Mouse (Mus musculus): ENCODE measurements around the gene Egln3. TPM values are rescaled to one million over a fixed set of nuclear protein-coding genes. Genes with fewer than 3 reads are reported as not detected.
A peak's percentile ranks its signal among the peaks of the same experiment; 100 is the strongest.

Egln3 gene
- polyA plus RNA-seq, 1 experiment from 2014 or later: 5.8 TPM

DNA sequence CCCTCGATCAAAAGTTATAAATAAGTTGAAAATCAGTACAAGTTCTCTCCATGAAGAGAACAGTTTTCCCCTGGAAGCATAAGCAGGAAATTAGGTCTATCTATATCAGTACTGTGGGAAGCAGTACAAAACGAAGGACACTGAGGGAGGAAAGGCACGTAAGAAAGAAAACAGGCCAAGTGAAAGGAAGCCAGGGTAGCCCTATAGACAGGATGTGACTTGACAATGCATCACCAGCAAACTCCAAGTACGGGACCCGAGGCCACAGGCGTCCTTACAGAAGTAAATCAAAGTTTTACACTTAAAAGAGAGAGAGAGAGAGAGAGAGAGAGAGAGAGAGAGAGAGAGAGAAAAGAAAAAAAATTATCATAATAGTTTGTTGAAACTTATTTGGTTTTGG is 2.8 kb downstream of the Egln3 start:
- ATAC-seq (replicated peaks; ENCODE audit: insufficient number of reproducible peaks, low FRiP score, low TSS enrichment, low read depth) (no peak), DNase-seq (ENCODE audit: low spot score) (no peak)
- Histone ChIP-seq H3K9me3 (replicated peaks; ENCODE audit: control insufficient read depth, low read length) (no peaks in the 10 kb centered on the region), H3K4me3 (ENCODE audit: low read depth, low read length) (no peak overlapping the region), H3K9ac (replicated peaks; ENCODE audit: low read length) (no peak overlapping the region), H3K4me1 (ENCODE audit: control insufficient read depth, insufficient read depth, low read length) (peaks cover 2% of the 10 kb centered on the region; the same call in 1 of the 2 replicates), H3K4me2 (ENCODE audit: low read depth, low read length) (no peak overlapping the region), H3K27ac (replicated peaks; ENCODE audit: low read depth, low read length) (no peak overlapping the region), H3K36me3 (replicated peaks; ENCODE audit: control insufficient read depth, insufficient read depth, low read depth, low read length) (no peaks in the 10 kb centered on the region), H3K27me3 (ENCODE audit: control insufficient read depth, insufficient read depth, low read length) (no peaks in the 10 kb centered on the region)
- 29% methylated on average over 6 of the region's 6 CpGs for WGBS

DNA sequence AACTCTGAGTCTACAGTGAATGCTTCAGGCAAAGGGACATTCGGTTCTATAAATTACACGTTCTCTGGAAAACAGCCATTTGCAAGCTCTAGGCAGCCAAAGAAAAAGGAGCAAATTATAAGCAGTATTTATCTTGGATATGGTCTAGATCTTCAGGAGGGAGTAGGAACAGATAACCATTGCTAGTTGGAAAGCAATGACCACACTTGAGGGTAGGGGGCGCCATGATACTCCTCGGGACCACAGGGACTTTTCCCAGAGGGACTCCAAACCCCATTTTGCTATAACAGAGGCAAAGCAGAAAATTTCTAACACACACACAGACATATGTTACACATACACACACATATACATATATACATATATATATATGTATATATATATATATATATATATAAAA is 3.5 kb downstream of the Egln3 start:
- DNase-seq (ENCODE audit: low spot score): peak; percentile 62
- Histone ChIP-seq H3K27ac (replicated peaks; ENCODE audit: low read depth, low read length) (no peak overlapping the region), H3K36me3 (replicated peaks; ENCODE audit: control insufficient read depth, insufficient read depth, low read depth, low read length) (no peaks in the 10 kb centered on the region), H3K9ac (replicated peaks; ENCODE audit: low read length) (no peak overlapping the region), H3K27me3 (ENCODE audit: control insufficient read depth, insufficient read depth, low read length) (no peaks in the 10 kb centered on the region), H3K9me3 (replicated peaks; ENCODE audit: control insufficient read depth, low read length) (no peaks in the 10 kb centered on the region), H3K4me2 (ENCODE audit: low read depth, low read length) (no peak overlapping the region), H3K4me3 (ENCODE audit: low read depth, low read length) (no peak overlapping the region), H3K4me1 (ENCODE audit: control insufficient read depth, insufficient read depth, low read length) (peaks cover 2% of the 10 kb centered on the region; the same call in 1 of the 2 replicates)
- ATAC-seq (replicated peaks; ENCODE audit: insufficient number of reproducible peaks, low FRiP score, low TSS enrichment, low read depth): no peak
- WGBS: 32% methylated on average over 4 of the region's 4 CpGs

DNA sequence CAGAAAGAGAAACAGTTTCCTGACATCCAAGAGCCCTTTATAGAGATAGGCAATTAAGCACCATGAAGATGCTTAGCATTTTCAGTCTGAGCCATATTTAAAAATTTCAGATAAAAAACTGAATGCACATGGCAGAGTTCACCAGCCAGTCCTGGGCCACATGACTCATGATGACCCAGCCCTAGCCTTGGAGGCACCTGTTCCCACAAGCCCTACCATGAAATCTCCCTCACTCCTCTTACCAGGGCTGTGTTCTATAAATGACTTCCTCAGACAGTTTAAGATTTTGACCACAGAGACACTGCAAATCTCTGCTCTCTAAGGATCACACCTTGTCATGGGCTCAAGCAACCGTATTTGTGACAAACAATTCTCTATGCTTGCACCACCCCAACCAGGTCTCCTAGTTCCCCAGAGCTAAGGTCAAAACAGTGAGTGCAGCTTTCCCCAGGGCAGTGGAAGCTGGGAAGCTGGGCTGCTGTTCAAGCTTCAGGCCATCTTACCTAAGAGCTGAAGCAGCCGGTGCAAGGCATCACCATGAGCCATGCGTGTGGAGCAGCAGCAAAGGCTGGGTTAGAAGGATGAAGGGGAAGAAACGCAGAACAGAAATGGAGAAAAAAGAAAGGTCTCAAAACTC is 5.3 kb downstream of the Egln3 start:
- DNase-seq (ENCODE audit: low spot score): no peak
- Histone ChIP-seq H3K4me1 (ENCODE audit: control insufficient read depth, insufficient read depth, low read length) (peaks cover 2% of the 10 kb centered on the region; the same call in 1 of the 2 replicates), H3K9ac (replicated peaks; ENCODE audit: low read length) (no peak overlapping the region), H3K9me3 (replicated peaks; ENCODE audit: control insufficient read depth, low read length) (no peaks in the 10 kb centered on the region), H3K27me3 (ENCODE audit: control insufficient read depth, insufficient read depth, low read length) (no peaks in the 10 kb centered on the region), H3K36me3 (replicated peaks; ENCODE audit: control insufficient read depth, insufficient read depth, low read depth, low read length) (no peaks in the 10 kb centered on the region), H3K27ac (replicated peaks; ENCODE audit: low read depth, low read length) (no peak overlapping the region), H3K4me2 (ENCODE audit: low read depth, low read length) (no peak overlapping the region), H3K4me3 (ENCODE audit: low read depth, low read length) (no peak overlapping the region)
- 87% methylated on average over 4 of the region's 4 CpGs for WGBS
- no peak for ATAC-seq (replicated peaks; ENCODE audit: insufficient number of reproducible peaks, low FRiP score, low TSS enrichment, low read depth)

DNA sequence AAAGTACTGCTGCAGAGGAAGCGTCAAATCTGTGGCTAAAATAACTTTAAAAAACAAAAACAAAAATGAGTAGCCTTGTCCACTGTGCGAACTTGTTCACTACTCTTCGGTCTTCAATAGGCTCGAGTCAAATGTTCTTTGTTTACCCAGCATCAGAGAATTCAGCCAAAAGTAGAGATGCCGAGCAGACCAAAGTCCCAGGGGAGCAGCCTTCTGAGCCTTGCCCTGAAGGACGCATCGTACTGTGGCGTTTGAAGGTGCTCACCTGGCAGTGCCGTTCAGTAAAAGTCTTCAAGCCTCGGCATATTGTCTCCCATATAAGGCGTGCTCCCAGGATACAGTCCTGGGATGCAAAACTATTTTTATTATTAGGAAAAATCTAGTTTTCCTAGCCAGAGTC is 5.8 kb downstream of the Egln3 start:
- H3K9me3 ChIP-seq (replicated peaks; ENCODE audit: control insufficient read depth, low read length): no peaks in the 10 kb centered on the region
- H3K4me2 ChIP-seq (ENCODE audit: low read depth, low read length): no peak overlapping the region
- no peak overlapping the region for H3K27ac ChIP-seq (replicated peaks; ENCODE audit: low read depth, low read length)
- no peaks in the 10 kb centered on the region for H3K27me3 ChIP-seq (ENCODE audit: control insufficient read depth, insufficient read depth, low read length)
- H3K36me3 ChIP-seq (replicated peaks; ENCODE audit: control insufficient read depth, insufficient read depth, low read depth, low read length): no peaks in the 10 kb centered on the region
- no peak for DNase-seq (ENCODE audit: low spot score)
- no peak overlapping the region for H3K4me3 ChIP-seq (ENCODE audit: low read depth, low read length)
- peaks cover 2% of the 10 kb centered on the region; the same call in 1 of the 2 replicates for H3K4me1 ChIP-seq (ENCODE audit: control insufficient read depth, insufficient read depth, low read length)
- 71% methylated on average over 11 of the region's 11 CpGs for WGBS
- ATAC-seq (replicated peaks; ENCODE audit: insufficient number of reproducible peaks, low FRiP score, low TSS enrichment, low read depth): no peak
- H3K9ac ChIP-seq (replicated peaks; ENCODE audit: low read length): no peak overlapping the region

DNA sequence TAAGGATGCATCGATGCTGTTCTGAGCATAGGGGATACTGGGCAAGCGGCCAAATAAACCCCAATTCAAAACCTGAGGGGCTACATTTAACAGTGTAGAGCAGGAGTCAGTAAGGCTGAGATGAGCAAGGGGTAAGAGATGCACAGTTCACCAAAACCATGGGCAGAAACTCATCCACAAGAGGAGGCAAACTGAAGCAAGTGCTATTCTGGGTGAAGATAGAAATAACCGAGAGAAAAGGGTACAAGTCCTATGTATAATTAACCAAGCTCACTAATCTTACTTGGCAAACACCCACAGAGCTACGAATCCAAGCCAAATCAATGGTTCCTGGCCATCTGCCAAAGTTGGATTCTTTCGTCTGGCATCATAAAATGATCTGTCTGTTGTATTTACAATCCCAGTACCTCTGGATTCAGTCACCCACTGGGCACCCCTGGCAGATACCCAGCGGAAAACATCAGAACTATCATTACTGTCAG is 6.3 kb downstream of the Egln3 start:
- no peak for ATAC-seq (replicated peaks; ENCODE audit: insufficient number of reproducible peaks, low FRiP score, low TSS enrichment, low read depth)
- Histone ChIP-seq H3K9ac (replicated peaks; ENCODE audit: low read length) (no peak overlapping the region), H3K27ac (replicated peaks; ENCODE audit: low read depth, low read length) (no peak overlapping the region), H3K9me3 (replicated peaks; ENCODE audit: control insufficient read depth, low read length) (no peaks in the 10 kb centered on the region), H3K36me3 (replicated peaks; ENCODE audit: control insufficient read depth, insufficient read depth, low read depth, low read length) (no peaks in the 10 kb centered on the region), H3K27me3 (ENCODE audit: control insufficient read depth, insufficient read depth, low read length) (no peaks in the 10 kb centered on the region), H3K4me3 (ENCODE audit: low read depth, low read length) (no peak overlapping the region), H3K4me1 (ENCODE audit: control insufficient read depth, insufficient read depth, low read length) (no peaks in the 10 kb centered on the region), H3K4me2 (ENCODE audit: low read depth, low read length) (no peak overlapping the region)
- DNase-seq (ENCODE audit: low spot score): no peak
- 75% methylated on average over 6 of the region's 6 CpGs for WGBS

DNA sequence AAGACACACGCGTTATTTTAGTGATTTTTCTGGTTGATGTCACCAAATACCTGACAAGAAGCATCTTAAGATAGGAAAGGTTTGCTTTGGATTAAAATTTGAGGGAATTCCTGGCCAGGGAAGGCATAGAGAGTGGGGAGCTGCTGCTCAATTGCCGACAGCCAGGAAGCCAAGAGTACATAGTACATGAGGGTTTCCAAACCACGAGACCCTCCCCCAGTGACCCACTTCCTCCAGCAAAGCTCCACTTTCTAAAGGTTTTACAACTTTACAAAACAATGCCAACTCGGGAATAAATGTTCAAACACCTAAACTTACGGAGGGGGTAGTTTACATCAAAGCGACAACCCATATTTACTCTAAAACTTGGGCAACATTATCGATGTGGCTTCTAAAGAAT is 6.8 kb downstream of the Egln3 start:
- no peaks in the 10 kb centered on the region for H3K36me3 ChIP-seq (replicated peaks; ENCODE audit: control insufficient read depth, insufficient read depth, low read depth, low read length)
- no peaks in the 10 kb centered on the region for H3K9me3 ChIP-seq (replicated peaks; ENCODE audit: control insufficient read depth, low read length)
- no peak for ATAC-seq (replicated peaks; ENCODE audit: insufficient number of reproducible peaks, low FRiP score, low TSS enrichment, low read depth)
- H3K4me1 ChIP-seq (ENCODE audit: control insufficient read depth, insufficient read depth, low read length): no peaks in the 10 kb centered on the region; the same call in 1 of the 2 replicates
- no peak for DNase-seq (ENCODE audit: low spot score)
- H3K27me3 ChIP-seq (ENCODE audit: control insufficient read depth, insufficient read depth, low read length): no peaks in the 10 kb centered on the region
- WGBS: 89% methylated on average over 8 of the region's 8 CpGs
- H3K27ac ChIP-seq (replicated peaks; ENCODE audit: low read depth, low read length): no peak overlapping the region
- no peak overlapping the region for H3K4me3 ChIP-seq (ENCODE audit: low read depth, low read length)
- H3K9ac ChIP-seq (replicated peaks; ENCODE audit: low read length): no peak overlapping the region
- H3K4me2 ChIP-seq (ENCODE audit: low read depth, low read length): no peak overlapping the region

DNA sequence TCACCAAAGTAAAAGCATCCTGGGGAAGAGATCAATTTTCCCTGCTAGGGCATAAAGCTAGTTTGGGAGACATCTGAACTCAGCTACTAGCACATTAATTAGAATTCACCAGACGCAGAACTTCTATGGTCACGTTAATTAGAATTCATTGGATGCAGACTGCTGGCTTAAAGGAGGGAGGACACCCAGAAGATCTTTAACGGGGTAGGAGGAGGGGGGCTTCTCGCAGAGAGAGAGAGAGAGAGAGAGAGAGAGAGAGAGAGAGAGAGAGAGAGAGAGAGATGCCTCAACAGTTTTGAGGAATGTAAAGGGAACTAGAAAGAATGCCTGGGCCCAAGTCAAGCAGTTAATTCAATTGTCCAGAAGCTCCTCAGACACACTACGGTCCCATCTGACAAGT is 9.5 kb downstream of the Egln3 start:
- Histone ChIP-seq H3K4me3 (ENCODE audit: low read depth, low read length) (no peak overlapping the region), H3K4me1 (ENCODE audit: control insufficient read depth, insufficient read depth, low read length) (peaks cover 3% of the 10 kb centered on the region), H3K27me3 (ENCODE audit: control insufficient read depth, insufficient read depth, low read length) (no peaks in the 10 kb centered on the region), H3K27ac (replicated peaks; ENCODE audit: low read depth, low read length) (no peak overlapping the region), H3K4me2 (ENCODE audit: low read depth, low read length) (no peak overlapping the region), H3K36me3 (replicated peaks; ENCODE audit: control insufficient read depth, insufficient read depth, low read depth, low read length) (no peaks in the 10 kb centered on the region), H3K9me3 (replicated peaks; ENCODE audit: control insufficient read depth, low read length) (no peaks in the 10 kb centered on the region), H3K9ac (replicated peaks; ENCODE audit: low read length) (no peak overlapping the region)
- DNase-seq (ENCODE audit: low spot score) (peak; percentile 16), ATAC-seq (replicated peaks; ENCODE audit: insufficient number of reproducible peaks, low FRiP score, low TSS enrichment, low read depth) (no peak)
- 17% methylated on average over 5 of the region's 5 CpGs for WGBS

DNA sequence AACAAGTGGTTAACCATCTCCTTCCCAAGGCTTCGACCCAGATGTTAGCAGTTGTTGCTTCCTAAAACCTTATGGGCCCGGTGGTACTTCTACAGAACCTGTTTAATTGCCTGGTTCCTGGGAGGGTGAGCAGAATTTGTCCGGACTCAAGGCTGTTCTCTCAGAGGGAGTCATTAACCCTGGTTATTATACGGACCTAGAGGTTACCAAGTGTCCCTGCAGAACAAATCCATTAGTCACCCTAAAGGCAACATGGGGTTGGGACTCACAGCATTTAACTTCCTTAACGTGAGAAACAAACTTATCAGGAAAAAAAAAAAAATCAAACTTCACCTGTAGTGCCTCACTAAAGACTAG is 11.4 kb downstream of the Egln3 start:
- no peaks in the 10 kb centered on the region for H3K9me3 ChIP-seq (replicated peaks; ENCODE audit: control insufficient read depth, low read length)
- ATAC-seq (replicated peaks; ENCODE audit: insufficient number of reproducible peaks, low FRiP score, low TSS enrichment, low read depth) (no peak), DNase-seq (ENCODE audit: low spot score) (no peak)
- H3K4me3 ChIP-seq (ENCODE audit: low read depth, low read length): no peak overlapping the region
- no peaks in the 10 kb centered on the region for H3K36me3 ChIP-seq (replicated peaks; ENCODE audit: control insufficient read depth, insufficient read depth, low read depth, low read length)
- H3K4me1 ChIP-seq (ENCODE audit: control insufficient read depth, insufficient read depth, low read length): peaks cover 3% of the 10 kb centered on the region
- no peaks in the 10 kb centered on the region for H3K27me3 ChIP-seq (ENCODE audit: control insufficient read depth, insufficient read depth, low read length)
- peak overlapping the region; percentile 35 for H3K9ac ChIP-seq (replicated peaks; ENCODE audit: low read length)
- H3K27ac ChIP-seq (replicated peaks; ENCODE audit: low read depth, low read length): 0 out of 2 replicates have a peak overlapping the region, but pooled peaks have one; percentile 30
- H3K4me2 ChIP-seq (ENCODE audit: low read depth, low read length): peak overlapping the region; percentile 54
- 1% methylated on average over 5 of the region's 5 CpGs for WGBS
